Mouse (Mus musculus) lung, embryonic 15.5 days (tissue): ENCODE data around the gene Limd2. TPM values are rescaled to one million over a fixed set of nuclear protein-coding genes. Genes with fewer than 3 reads are reported as not detected.
"Not testable (repeated sequence)": the region's sequence is repeated elsewhere in the genome, so short reads cannot be mapped to it uniquely, and the experiment has no call there.

ENCODE experiments used
- ATAC-seq: fragments of 200-750 bp; cut with Nextera tagmentation; 2 replicates; pipeline ENCODE4 v1.8.0; 2017; ENCODE audit warnings: moderate number of reproducible peaks, borderline replicate concordance; ENCODE audit not compliant: low FRiP score, low TSS enrichment; ENCODE audit errors: extremely low read depth
- H3K27ac ChIP-seq: fragments of 300-500 bp; sonication (generic); 2 replicates; pipeline ENCODE4 v1.5.1; 2015; ENCODE audit warnings: moderate library complexity, mild to moderate bottlenecking, inconsistent platforms
- H3K27me3 ChIP-seq: fragments of 300-500 bp; sonication (generic); 2 replicates; pipeline ENCODE4 v1.6.1; 2015; ENCODE audit warnings: inconsistent platforms
- H3K36me3 ChIP-seq: fragments of 300-500 bp; sonication (generic); 2 replicates; pipeline ENCODE4 v1.6.1; 2015; ENCODE audit warnings: inconsistent platforms
- H3K4me1 ChIP-seq: fragments of 300-500 bp; sonication (generic); 2 replicates; pipeline ENCODE4 v1.6.1; 2015; ENCODE audit warnings: inconsistent platforms
- H3K4me2 ChIP-seq: fragments of 300-500 bp; sonication (generic); 2 replicates; pipeline ENCODE4 v1.6.1; 2015; ENCODE audit warnings: inconsistent platforms, mild to moderate bottlenecking, moderate library complexity
- H3K4me3 ChIP-seq: fragments of 300-500 bp; sonication (generic); 2 replicates; pipeline ENCODE4 v1.5.1; 2015; ENCODE audit warnings: mild to moderate bottlenecking, inconsistent platforms
- H3K9ac ChIP-seq: fragments of 300-500 bp; sonication (generic); 2 replicates; pipeline ENCODE4 v1.6.1; 2015; ENCODE audit warnings: inconsistent platforms
- H3K9me3 ChIP-seq: fragments of 300-500 bp; sonication (generic); 2 replicates; pipeline ENCODE4 v1.6.1; 2016; ENCODE audit warnings: inconsistent platforms
- WGBS: fragments of 180-500 bp; shearing (Covaris S2); methylation state at CpG from one replicate; pipeline ENCODE4 v1.1.7; 2015; 5-methylcytosine and 5-hydroxymethylcytosine counted together
- polyA plus RNA-seq: library from polyadenylated mRNA; unstranded; fragments of >200 nt; fragmentation: Nextera tagmentation; extraction: Ambion mirVana; gene quantifications from 2 replicates; pipeline ENCODE4 v1.2.1, GENCODE M21; 2015

Gene Limd2
- polyA plus RNA-seq, 1 experiment from 2014 or later, result 237 TPM

GRCm38 (mm10) chr11:106154091-106154490 is 6.6 kb downstream of the Limd2 start:
- H3K36me3 ChIP-seq, result peaks cover 85% of the 10 kb centered on the region
- H3K4me1 ChIP-seq, result peaks cover 14% of the 10 kb centered on the region
- WGBS, result 63% methylated on average over 5 of the region's 5 CpGs
- no peaks in the 10 kb centered on the region for H3K9me3 ChIP-seq
- no peak overlapping the region for H3K4me2 ChIP-seq
- no peak overlapping the region for H3K9ac ChIP-seq
- H3K27ac ChIP-seq, result no peak overlapping the region
- H3K4me3 ChIP-seq, result no peak overlapping the region
- no peak for ATAC-seq
- H3K27me3 ChIP-seq, result no peaks in the 10 kb centered on the region

- WGBS, result 76% methylated on average over 8 of the region's 8 CpGs
- no peak overlapping the region for H3K9ac ChIP-seq
- H3K4me3 ChIP-seq, result no peak overlapping the region
- no peaks in the 10 kb centered on the region for H3K4me1 ChIP-seq
- H3K4me2 ChIP-seq, result no peak overlapping the region
- ATAC-seq, result no peak
- H3K27me3 ChIP-seq, result no peaks in the 10 kb centered on the region
- H3K27ac ChIP-seq, result no peak overlapping the region
- H3K36me3 ChIP-seq, result peaks cover 83% of the 10 kb centered on the region
- H3K9me3 ChIP-seq, result no peaks in the 10 kb centered on the region
Measured at GRCm38 (mm10) chr11:106152132-106152531, 8.5 kb downstream of the Limd2 start.

- Histone ChIP-seq H3K36me3 (peaks cover 78% of the 10 kb centered on the region), H3K4me2 (no peak overlapping the region), H3K9ac (no peak overlapping the region), H3K4me3 (no peak overlapping the region), H3K27me3 (no peaks in the 10 kb centered on the region), H3K4me1 (no peaks in the 10 kb centered on the region), H3K9me3 (no peaks in the 10 kb centered on the region), H3K27ac (no peak overlapping the region)
- no peak for ATAC-seq
- 77% methylated on average over 3 of the region's 3 CpGs for WGBS
Measured at GRCm38 (mm10) chr11:106151219-106151618, 9.4 kb downstream of the Limd2 start.

- Histone ChIP-seq H3K4me2 (peak overlapping the region; percentile 51), H3K36me3 (peaks cover 33% of the 10 kb centered on the region; the same call in 1 of the 2 replicates), H3K9ac (peak overlapping the region; percentile 29; the same call in 1 of the 2 replicates), H3K4me3 (peak overlapping the region; percentile 18; the same call in 1 of the 2 replicates), H3K27me3 (no peaks in the 10 kb centered on the region), H3K4me1 (peaks cover 17% of the 10 kb centered on the region), H3K27ac (peak overlapping the region; percentile 94), H3K9me3 (no peaks in the 10 kb centered on the region)
- WGBS, result 26% methylated on average over 8 of the region's 8 CpGs
- ATAC-seq, result peak; percentile 89; the same call in 1 of the 2 replicates
Measured at GRCm38 (mm10) chr11:106134580-106135528, 25.8 kb downstream of the Limd2 start.

- Histone ChIP-seq H3K4me2 (no peak overlapping the region), H3K36me3 (peaks cover 35% of the 10 kb centered on the region; the same call in 1 of the 2 replicates), H3K9ac (no peak overlapping the region), H3K27ac (no peak overlapping the region), H3K4me3 (no peak overlapping the region), H3K4me1 (peaks cover 17% of the 10 kb centered on the region), H3K9me3 (no peaks in the 10 kb centered on the region), H3K27me3 (no peaks in the 10 kb centered on the region)
- ATAC-seq, result no peak
- 95% methylated on average over 5 of the region's 5 CpGs for WGBS
Measured at GRCm38 (mm10) chr11:106132516-106132915, 28.1 kb downstream of the Limd2 start.

- no peak overlapping the region for H3K27ac ChIP-seq
- peaks cover 47% of the 10 kb centered on the region for H3K36me3 ChIP-seq
- no peaks in the 10 kb centered on the region for H3K27me3 ChIP-seq
- H3K4me2 ChIP-seq, result no peak overlapping the region
- no peak overlapping the region for H3K9ac ChIP-seq
- no peaks in the 10 kb centered on the region for H3K9me3 ChIP-seq
- H3K4me3 ChIP-seq, result no peak overlapping the region
- WGBS, result 80% methylated on average over 1 of the region's 1 CpGs
- H3K4me1 ChIP-seq, result peaks cover 5% of the 10 kb centered on the region
- no peak for ATAC-seq
Measured at GRCm38 (mm10) chr11:106129477-106129876, 31.2 kb downstream of the Limd2 start.

- not testable (repeated sequence) for H3K27me3 ChIP-seq, H3K4me1 ChIP-seq, H3K9me3 ChIP-seq, H3K27ac ChIP-seq, H3K4me2 ChIP-seq, H3K9ac ChIP-seq, ATAC-seq, H3K4me3 ChIP-seq
- WGBS, result 88% methylated on average over 5 of the region's 6 CpGs
- peaks cover 50% of the 10 kb centered on the region for H3K36me3 ChIP-seq
Measured at GRCm38 (mm10) chr11:106126727-106127373, 33.8 kb downstream of the Limd2 start.

GRCm38 (mm10) chr11:106125827-106126226 is 34.8 kb downstream of the Limd2 start:
- H3K27me3 ChIP-seq, result no peaks in the 10 kb centered on the region
- H3K9ac ChIP-seq, result no peak overlapping the region
- H3K4me1 ChIP-seq, result no peaks in the 10 kb centered on the region
- peaks cover 49% of the 10 kb centered on the region for H3K36me3 ChIP-seq
- H3K4me3 ChIP-seq, result no peak overlapping the region
- 52% methylated on average over 1 of the region's 1 CpGs for WGBS
- H3K9me3 ChIP-seq, result no peaks in the 10 kb centered on the region
- no peak overlapping the region for H3K27ac ChIP-seq
- ATAC-seq, result no peak
- H3K4me2 ChIP-seq, result no peak overlapping the region

GRCm38 (mm10) chr11:106124784-106125183 is 35.9 kb downstream of the Limd2 start:
- H3K36me3 ChIP-seq, result peaks cover 44% of the 10 kb centered on the region
- WGBS, result 72% methylated on average over 4 of the region's 4 CpGs

GRCm38 (mm10) chr11:106122736-106123135 is 37.9 kb downstream of the Limd2 start:
- Histone ChIP-seq H3K9ac (no peak overlapping the region), H3K27ac (peak overlapping the region; percentile 35), H3K4me3 (no peak overlapping the region), H3K4me2 (no peak overlapping the region), H3K36me3 (peaks cover 54% of the 10 kb centered on the region), H3K9me3 (no peaks in the 10 kb centered on the region), H3K27me3 (no peaks in the 10 kb centered on the region), H3K4me1 (no peaks in the 10 kb centered on the region)
- WGBS, result 70% methylated on average over 3 of the region's 3 CpGs
- no peak for ATAC-seq

More at GRCm38 (mm10) chr11:106124784-106125183, 35.9 kb downstream of the Limd2 start:
- Histone ChIP-seq H3K4me3 (no peak overlapping the region), H3K4me1 (no peaks in the 10 kb centered on the region), H3K27ac (no peak overlapping the region), H3K9ac (no peak overlapping the region), H3K9me3 (no peaks in the 10 kb centered on the region), H3K27me3 (no peaks in the 10 kb centered on the region), H3K4me2 (no peak overlapping the region)
- ATAC-seq, result no peak

GRCm38 (mm10) chr11:106122221-106122620 is 38.4 kb downstream of the Limd2 start:
- H3K9ac ChIP-seq, result no peak overlapping the region
- no peak overlapping the region for H3K4me3 ChIP-seq
- H3K9me3 ChIP-seq, result no peaks in the 10 kb centered on the region
- ATAC-seq, result no peak
- no peaks in the 10 kb centered on the region for H3K4me1 ChIP-seq
- H3K27ac ChIP-seq, result peak overlapping the region; percentile 35
- H3K27me3 ChIP-seq, result no peaks in the 10 kb centered on the region
- no peak overlapping the region for H3K4me2 ChIP-seq
- H3K36me3 ChIP-seq, result peaks cover 59% of the 10 kb centered on the region
- 95% methylated on average over 5 of the region's 5 CpGs for WGBS

GRCm38 (mm10) chr11:106111688-106112087 is 49.0 kb downstream of the Limd2 start:
- Histone ChIP-seq H3K4me1 (no peaks in the 10 kb centered on the region), H3K4me2 (no peak overlapping the region), H3K27ac (no peak overlapping the region), H3K9me3 (no peaks in the 10 kb centered on the region), H3K36me3 (peaks cover 41% of the 10 kb centered on the region), H3K9ac (no peak overlapping the region), H3K27me3 (no peaks in the 10 kb centered on the region), H3K4me3 (no peak overlapping the region)
- no peak for ATAC-seq
